Mouse (Mus musculus) liver, adult (tissue): ENCODE results near the gene Prkacb.

ENCODE experiments used
- GATA4 ChIP-seq: IDR thresholded peaks from 2 replicates; pipeline ENCODE4 v1.6.1; 2014; ENCODE audit warnings: mild to moderate bottlenecking, low read length; ENCODE audit not compliant: insufficient replicate concordance

Prkacb gene

GRCm38 (mm10) chr3:146812901-146813393 lies at the start of gene Prkacb:
Prkacb (minus strand) TSS chr3:146812990.
- TF ChIP-seq GATA4, result peak; percentile 10; the same call in 1 of the 2 replicates

DNA sequence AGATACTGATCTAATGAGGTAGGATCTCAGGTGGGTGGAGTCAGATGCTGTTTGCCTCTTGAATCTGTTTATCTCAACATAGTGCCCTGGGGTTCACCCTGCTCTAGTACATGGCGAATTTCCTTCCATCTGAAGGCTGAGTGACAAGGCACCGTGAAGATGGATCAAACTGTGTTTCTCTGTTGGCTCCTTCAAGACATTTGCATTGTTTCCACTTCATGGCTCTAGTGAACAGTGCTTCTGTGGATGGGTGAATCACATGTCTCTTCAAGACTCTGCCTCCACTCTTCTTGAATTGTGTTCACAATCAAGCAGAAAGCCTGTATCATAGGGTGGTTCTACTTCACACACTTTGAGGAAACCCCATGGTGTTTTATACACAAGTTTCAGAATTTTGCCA lies 47.5 kb upstream of the Prkacb start:
- no peak for TF ChIP-seq GATA4

GRCm38 (mm10) chr3:146857373-146857772 lies 44.6 kb upstream of the Prkacb start:
- no peak for TF ChIP-seq GATA4

GRCm38 (mm10) chr3:146854473-146855087 lies 41.8 kb upstream of the Prkacb start:
- TF ChIP-seq GATA4, result no peak

DNA sequence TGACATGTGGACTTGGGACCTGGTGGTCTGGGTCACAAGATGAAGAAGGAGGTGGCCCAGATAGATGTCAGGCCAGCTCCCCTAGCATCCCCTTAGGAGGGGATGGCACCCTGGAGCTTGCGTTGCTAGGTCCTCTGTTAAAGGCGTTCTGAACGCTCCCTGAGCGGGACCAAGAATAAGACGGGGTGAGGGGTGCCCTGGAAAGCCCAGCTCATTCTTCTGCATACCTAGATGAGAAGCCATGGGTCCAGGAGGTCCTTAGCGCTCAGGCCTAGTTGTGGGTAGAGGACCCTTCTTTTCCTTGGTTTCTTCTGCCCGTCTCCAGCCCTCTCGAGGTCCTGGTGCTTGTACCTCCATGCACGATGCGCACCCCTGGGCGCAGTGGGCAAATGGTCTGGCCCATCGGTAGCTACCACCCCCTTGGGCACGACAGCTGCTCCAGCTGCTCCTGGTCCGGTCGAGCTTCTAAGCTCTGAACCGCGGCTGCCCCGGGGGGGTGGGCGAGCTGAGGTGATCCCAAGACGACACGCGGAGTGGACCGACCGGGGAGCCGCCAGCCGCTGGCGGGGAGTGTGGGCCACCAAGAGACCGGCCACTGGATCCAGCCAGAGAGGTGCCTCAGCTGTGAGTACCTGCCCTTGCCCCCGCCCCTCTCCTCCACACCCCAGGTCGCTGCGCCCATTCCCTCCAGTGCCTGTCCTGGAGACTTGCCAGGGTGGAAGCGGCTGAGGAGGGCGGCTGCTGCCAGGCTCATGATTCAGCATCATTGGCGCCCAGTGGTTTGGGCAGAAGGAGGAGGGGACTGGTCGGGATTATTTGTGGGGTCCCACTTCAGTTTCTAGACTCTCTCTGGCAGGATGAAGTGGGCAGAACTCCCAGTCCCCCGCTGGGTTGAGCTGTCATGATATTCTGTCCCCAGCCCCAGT lies 39.4 kb upstream of the Prkacb start, which contains the start of gene Ttll7:
Gene Ttll7, plus strand, starts transcription at position 402 of the 926 bp plus-strand sequence.
- no peak for TF ChIP-seq GATA4

GRCm38 (mm10) chr3:146849360-146849759 lies 36.6 kb upstream of the Prkacb start:
- no peak for TF ChIP-seq GATA4

- peak; percentile 77; the same call in 1 of the 2 replicates for TF ChIP-seq GATA4
Measured at GRCm38 (mm10) chr3:146848112-146848511, 35.3 kb upstream of the Prkacb start.

DNA sequence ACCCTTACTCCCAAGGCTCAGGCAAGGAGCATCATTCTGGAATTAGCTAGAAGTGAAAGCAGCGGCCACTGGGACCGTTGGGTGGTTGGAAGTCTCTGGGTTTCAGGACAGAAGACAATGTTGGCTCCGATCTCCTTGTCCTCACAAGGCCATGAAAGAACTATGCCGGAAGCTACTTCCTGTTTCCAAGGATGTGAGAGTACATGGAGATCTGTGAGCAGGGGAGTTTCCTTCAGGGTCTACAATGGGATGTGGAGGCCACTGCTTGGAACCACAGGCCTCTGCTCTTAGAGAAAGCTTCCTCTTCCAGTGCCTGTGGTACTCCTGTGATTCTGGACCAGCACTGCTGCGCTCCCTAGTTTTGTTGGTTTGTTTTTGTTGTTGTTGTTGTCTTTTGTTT lies 33.4 kb upstream of the Prkacb start:
- TF ChIP-seq GATA4, result no peak

GRCm38 (mm10) chr3:146843470-146843869 lies 30.7 kb upstream of the Prkacb start:
- no peak for TF ChIP-seq GATA4

GRCm38 (mm10) chr3:146842766-146843165 lies 30.0 kb upstream of the Prkacb start:
- no peak for TF ChIP-seq GATA4

DNA sequence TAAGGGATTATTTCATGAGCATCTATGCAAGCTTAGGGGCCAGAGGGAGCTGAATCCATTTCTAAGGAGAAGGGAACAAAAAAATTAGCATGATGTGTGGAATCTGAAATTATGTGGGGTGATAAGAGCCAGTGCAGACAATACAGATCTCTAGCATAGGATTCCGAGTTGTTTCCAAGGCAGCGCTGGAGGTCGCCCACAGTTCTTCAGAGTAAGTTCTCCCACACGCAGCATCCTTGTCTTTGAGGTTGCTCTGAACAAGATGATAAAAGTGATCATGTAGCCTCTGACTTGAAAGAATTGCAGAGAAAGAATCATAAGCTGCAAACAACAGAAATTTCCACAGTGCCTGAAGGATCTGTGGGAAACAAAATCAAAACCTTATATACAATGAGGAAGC lies 7.9 kb upstream of the Prkacb start:
- TF ChIP-seq GATA4, result no peak

DNA sequence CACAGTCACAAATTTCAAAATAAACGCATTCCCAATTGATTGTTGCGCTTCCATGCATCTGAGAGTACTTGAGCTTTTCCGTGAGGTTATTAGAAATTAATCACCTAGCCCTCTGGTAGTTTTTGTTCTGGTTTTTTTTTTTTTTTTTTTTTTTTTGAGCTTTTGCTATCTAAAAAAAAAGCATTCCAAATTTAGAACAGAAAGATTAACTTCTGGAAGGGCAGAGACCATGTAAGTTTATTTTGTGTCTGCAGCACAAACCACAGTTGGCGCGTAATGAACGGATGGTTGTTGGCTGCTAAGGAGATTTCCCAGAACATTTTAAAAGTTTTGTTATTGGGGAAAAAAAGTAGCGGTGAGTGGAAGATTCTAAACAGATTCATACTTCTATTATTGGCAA lies 834 bp upstream of the Prkacb start:
- TF ChIP-seq GATA4, result no peak

DNA sequence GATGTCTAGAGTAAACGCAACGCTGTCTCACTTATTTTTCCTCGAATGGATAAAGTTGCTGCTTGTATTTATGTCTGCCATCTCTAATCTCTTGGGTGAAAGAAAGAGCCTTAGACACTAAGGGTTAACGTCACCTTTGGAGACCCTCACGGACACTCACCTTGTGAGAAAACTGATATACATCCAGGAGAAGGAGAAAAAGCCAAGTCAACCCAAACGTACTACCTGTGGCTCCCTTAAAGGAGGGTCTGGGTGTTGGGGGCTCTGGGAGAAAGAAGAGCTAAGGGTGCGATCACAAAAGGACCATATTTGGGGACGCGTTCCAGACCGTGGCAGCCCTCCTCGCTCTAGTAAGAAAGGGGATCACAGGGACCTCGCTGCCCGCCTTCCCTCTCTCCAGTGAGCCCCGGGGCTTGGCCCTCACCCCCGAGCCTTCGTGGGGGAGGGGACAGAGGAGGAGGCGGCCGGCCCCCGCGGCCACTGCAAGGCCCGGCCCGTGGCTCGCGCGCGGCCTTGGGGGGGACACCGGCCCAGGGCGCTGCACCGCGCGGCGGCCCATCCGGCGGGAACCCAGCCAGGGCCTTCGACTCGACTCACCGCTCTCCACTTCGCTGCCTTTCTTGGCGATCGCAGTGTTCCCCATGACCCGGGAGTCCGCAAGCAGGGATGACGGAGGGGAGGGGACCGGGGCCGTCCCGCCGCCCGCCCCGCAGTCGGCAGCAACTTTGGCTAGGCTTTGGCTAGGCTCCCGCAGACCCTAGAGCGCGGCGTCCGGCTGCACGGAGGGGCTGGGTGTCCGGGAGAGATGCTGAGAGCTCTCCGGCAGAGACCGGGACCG lies 530 bp downstream of the Prkacb start:
- TF ChIP-seq GATA4, result no peak

DNA sequence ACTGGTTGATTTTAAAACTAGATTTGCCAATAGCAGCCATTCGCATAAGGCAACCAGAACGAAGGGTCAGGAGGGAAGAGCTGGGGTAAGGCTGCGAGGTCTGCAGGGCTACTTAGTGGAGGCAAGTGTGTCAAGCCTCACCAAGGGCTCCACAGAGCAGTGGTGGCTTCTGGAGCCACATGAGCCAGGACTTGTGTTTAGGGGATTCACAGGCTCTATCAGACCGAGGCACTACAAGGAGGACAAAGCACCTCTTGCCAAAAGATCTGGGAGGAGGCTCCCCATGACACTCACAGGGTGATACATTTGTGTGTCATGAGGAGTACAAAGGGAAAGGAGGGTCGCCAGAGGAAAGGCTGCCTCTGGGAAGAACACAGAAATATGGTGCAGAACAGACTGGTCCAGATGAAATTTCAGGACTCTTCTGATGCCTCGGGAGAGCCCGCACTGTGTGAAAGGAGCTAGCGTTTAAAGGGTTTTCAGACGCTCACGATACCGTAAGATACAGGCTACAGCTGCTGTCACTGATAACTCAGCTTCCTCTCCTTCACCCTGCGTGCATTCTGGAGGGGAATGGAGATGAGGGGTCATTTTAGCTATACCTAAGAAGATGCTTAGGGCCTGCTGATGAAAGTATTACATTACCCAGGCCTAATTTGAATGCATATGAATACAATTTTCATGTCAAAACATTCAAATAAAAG lies 19.1 kb downstream of the Prkacb start:
- TF ChIP-seq GATA4, result no peak

GRCm38 (mm10) chr3:146792144-146792748 lies 20.5 kb downstream of the Prkacb start:
- TF ChIP-seq GATA4, result no peak

- no peak for TF ChIP-seq GATA4
Measured at GRCm38 (mm10) chr3:146784233-146784632, 28.6 kb downstream of the Prkacb start.
